Mouse (Mus musculus): ENCODE measurements at regions not wholly inside any gene's neighbourhood (a gene's known extent, or its start where the extent isn't known, plus 50 kb on each side); places are given as distances from the start of the nearest gene placed in this dataset.

DNA sequence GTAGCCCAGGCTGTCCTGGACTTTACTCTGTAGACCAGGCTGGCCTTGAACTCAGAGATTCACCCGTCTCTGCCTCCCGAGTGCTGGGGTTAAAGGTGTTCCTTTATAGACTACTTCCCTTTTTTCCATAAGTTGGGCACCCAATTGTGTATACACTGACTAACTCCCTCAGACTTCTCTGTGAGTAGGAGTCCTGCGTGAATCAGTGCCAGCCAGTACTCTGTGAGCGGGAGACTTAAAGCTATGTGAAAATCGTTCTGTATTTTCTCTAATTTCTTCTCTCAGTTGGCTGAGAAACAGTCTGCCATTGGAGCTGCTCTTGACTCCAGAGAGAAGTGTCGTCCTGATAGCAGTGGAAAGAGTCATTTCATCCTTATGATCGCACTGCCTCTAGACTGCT, 85.0 kb upstream of the Slc38a2 start:
- Histone ChIP-seq H3K9ac (replicated peaks) (no peak overlapping the region), H3K4me2 (ENCODE audit: low read depth) (no peak overlapping the region), H3K4me3 (ENCODE audit: insufficient read depth in 1 of 2, low read depth in 2 of 2, low read length in 2 of 2) (no peak overlapping the region), H3K27me3 (ENCODE audit: control insufficient read depth, insufficient read depth, low read length) (no peaks in the 10 kb centered on the region), H3K9me3 (ENCODE audit: control insufficient read depth, low read length) (no peaks in the 10 kb centered on the region), H3K4me1 (replicated peaks; ENCODE audit: control insufficient read depth in 2 of 2, insufficient read depth in 2 of 2, low read length in 1 of 2) (no peaks in the 10 kb centered on the region), H3K27ac (no peak overlapping the region), H3K36me3 (replicated peaks; ENCODE audit: control insufficient read depth, insufficient read depth, low read depth) (no peaks in the 10 kb centered on the region)
- TF ChIP-seq EP300 (IDR thresholded peaks at IDR 0.05; ENCODE audit: low read depth) (no peak), CTCF (IDR thresholded peaks at IDR 0.05; ENCODE audit: low read depth) (no peak)
- no peak for DNase-seq (ENCODE audit: low read depth in 3 of 3, low spot score in 3 of 3)
- no peak for ATAC-seq (ENCODE audit: insufficient read depth)
- WGBS (ENCODE audit: insufficient replicate concordance): 64% methylated on average over 7 of the region's 7 CpGs

DNA sequence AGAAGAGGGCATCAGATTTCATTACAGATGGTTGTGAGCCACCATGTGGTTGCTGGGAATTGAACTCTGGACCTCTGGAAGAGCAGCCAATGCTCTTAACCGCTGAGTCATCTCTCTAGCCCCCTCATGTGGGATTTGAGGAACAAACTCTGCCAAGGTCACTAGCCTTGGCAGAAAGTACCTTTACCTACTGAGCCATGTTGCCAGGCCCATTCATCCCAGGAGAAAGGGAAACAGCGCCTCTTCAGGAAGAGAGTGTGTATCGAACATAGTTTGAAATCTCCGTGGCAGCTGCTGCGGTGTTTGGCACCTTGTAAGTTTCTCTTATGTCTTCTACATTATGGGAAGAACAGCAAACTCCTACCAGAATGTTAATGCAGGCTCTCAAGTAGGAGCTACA, 82.0 kb upstream of the Slc38a2 start:
- Histone ChIP-seq H3K27ac (no peak overlapping the region), H3K9ac (replicated peaks) (no peak overlapping the region), H3K4me3 (ENCODE audit: insufficient read depth in 1 of 2, low read depth in 2 of 2, low read length in 2 of 2) (no peak overlapping the region), H3K36me3 (replicated peaks; ENCODE audit: control insufficient read depth, insufficient read depth, low read depth) (no peaks in the 10 kb centered on the region), H3K27me3 (ENCODE audit: control insufficient read depth, insufficient read depth, low read length) (no peaks in the 10 kb centered on the region), H3K4me1 (replicated peaks; ENCODE audit: control insufficient read depth in 2 of 2, insufficient read depth in 2 of 2, low read length in 1 of 2) (peaks cover 0 to 5% of the 10 kb centered on the region in 2 experiments; a peak in 2 of 4 replicates), H3K9me3 (ENCODE audit: control insufficient read depth, low read length) (no peaks in the 10 kb centered on the region), H3K4me2 (ENCODE audit: low read depth) (no peak overlapping the region)
- WGBS (ENCODE audit: insufficient replicate concordance): 71% methylated on average over 5 of the region's 5 CpGs
- ATAC-seq (ENCODE audit: insufficient read depth) (no peak), DNase-seq (ENCODE audit: low read depth in 3 of 3, low spot score in 3 of 3) (no peak)
- no peak for TF ChIP-seq EP300 (IDR thresholded peaks at IDR 0.05; ENCODE audit: low read depth)
- 0 out of 2 replicates have a peak, but pooled peaks have one; percentile 13 for TF ChIP-seq CTCF (IDR thresholded peaks at IDR 0.05; ENCODE audit: low read depth)

- H3K4me2 ChIP-seq (ENCODE audit: low read depth): no peak overlapping the region
- no peak for ATAC-seq (ENCODE audit: insufficient read depth)
- DNase-seq (ENCODE audit: low read depth in 3 of 3, low spot score in 3 of 3): no peak
- WGBS (ENCODE audit: insufficient replicate concordance): 67% methylated on average over 5 of the region's 5 CpGs
- H3K9ac ChIP-seq (replicated peaks): no peak overlapping the region
- H3K27ac ChIP-seq: no peak overlapping the region
- H3K36me3 ChIP-seq (replicated peaks; ENCODE audit: control insufficient read depth, insufficient read depth, low read depth): no peaks in the 10 kb centered on the region
- TF ChIP-seq EP300 (IDR thresholded peaks at IDR 0.05; ENCODE audit: low read depth): no peak
- TF ChIP-seq CTCF (IDR thresholded peaks at IDR 0.05; ENCODE audit: low read depth): no peak
- no peaks in the 10 kb centered on the region for H3K27me3 ChIP-seq (ENCODE audit: control insufficient read depth, insufficient read depth, low read length)
- H3K4me1 ChIP-seq (replicated peaks; ENCODE audit: control insufficient read depth in 2 of 2, insufficient read depth in 2 of 2, low read length in 1 of 2): peaks cover 0 to 7% of the 10 kb centered on the region in 2 experiments; a peak in 3 of 4 replicates
- no peaks in the 10 kb centered on the region for H3K9me3 ChIP-seq (ENCODE audit: control insufficient read depth, low read length)
- H3K4me3 ChIP-seq (ENCODE audit: insufficient read depth in 1 of 2, low read depth in 2 of 2, low read length in 2 of 2): no peak overlapping the region
Observed at GRCm38 (mm10) chr15:96780606-96781005, 81.1 kb upstream of the Slc38a2 start.

GRCm38 (mm10) chr15:96779358-96779757, 79.8 kb upstream of the Slc38a2 start:
- Histone ChIP-seq H3K36me3 (replicated peaks; ENCODE audit: control insufficient read depth, insufficient read depth, low read depth) (no peaks in the 10 kb centered on the region), H3K27me3 (ENCODE audit: control insufficient read depth, insufficient read depth, low read length) (no peaks in the 10 kb centered on the region), H3K9ac (replicated peaks) (no peak overlapping the region), H3K4me2 (ENCODE audit: low read depth) (no peak overlapping the region), H3K4me1 (replicated peaks; ENCODE audit: control insufficient read depth in 2 of 2, insufficient read depth in 2 of 2, low read length in 1 of 2) (peaks cover 0 to 10% of the 10 kb centered on the region in 2 experiments; a peak in 3 of 4 replicates), H3K9me3 (ENCODE audit: control insufficient read depth, low read length) (no peaks in the 10 kb centered on the region), H3K4me3 (ENCODE audit: insufficient read depth in 1 of 2, low read depth in 2 of 2, low read length in 2 of 2) (no peak overlapping the region), H3K27ac (no peak overlapping the region)
- 67% methylated on average over 7 of the region's 7 CpGs for WGBS (ENCODE audit: insufficient replicate concordance)
- TF ChIP-seq EP300 (IDR thresholded peaks at IDR 0.05; ENCODE audit: low read depth) (no peak), CTCF (IDR thresholded peaks at IDR 0.05; ENCODE audit: low read depth) (no peak)
- ATAC-seq (ENCODE audit: insufficient read depth) (no peak), DNase-seq (ENCODE audit: low read depth in 3 of 3, low spot score in 3 of 3) (no peak)

GRCm38 (mm10) chr15:96778321-96778926, 78.9 kb upstream of the Slc38a2 start:
- Histone ChIP-seq H3K36me3 (replicated peaks; ENCODE audit: control insufficient read depth, insufficient read depth, low read depth) (no peaks in the 10 kb centered on the region), H3K9ac (replicated peaks) (no peak overlapping the region), H3K4me1 (replicated peaks; ENCODE audit: control insufficient read depth in 2 of 2, insufficient read depth in 2 of 2, low read length in 1 of 2) (peaks cover 0 to 10% of the 10 kb centered on the region in 2 experiments; a peak in 3 of 4 replicates), H3K9me3 (ENCODE audit: control insufficient read depth, low read length) (no peaks in the 10 kb centered on the region), H3K4me3 (ENCODE audit: insufficient read depth in 1 of 2, low read depth in 2 of 2, low read length in 2 of 2) (no peak overlapping the region), H3K4me2 (ENCODE audit: low read depth) (no peak overlapping the region), H3K27me3 (ENCODE audit: control insufficient read depth, insufficient read depth, low read length) (no peaks in the 10 kb centered on the region), H3K27ac (no peak overlapping the region)
- no peak for TF ChIP-seq CTCF (IDR thresholded peaks at IDR 0.05; ENCODE audit: low read depth)
- ATAC-seq (ENCODE audit: insufficient read depth) (peak; percentile 21; the same call in 1 of the 2 replicates), DNase-seq (ENCODE audit: low read depth in 3 of 3, low spot score in 3 of 3) (no peak)
- 63% methylated on average over 15 of the region's 15 CpGs for WGBS (ENCODE audit: insufficient replicate concordance)

Data from liver, embryonic 14.5 days (tissue).